Mouse (Mus musculus) effector memory CD4-positive, alpha-beta T cell, adult 7 months (primary cell): ENCODE measurements around the gene Slc9a9. TPM values are rescaled to one million over a fixed set of nuclear protein-coding genes. Genes with fewer than 3 reads are reported as not detected.

Experiments used
- polyA plus RNA-seq: library from polyadenylated mRNA; unstranded; fragments of 100-300 nt; shearing (Covaris generic); gene quantifications from one replicate; pipeline ENCODE4 v1.2.1, GENCODE M21; 2017

Gene Slc9a9
- polyA plus RNA-seq: 84.8 TPM

DNA sequence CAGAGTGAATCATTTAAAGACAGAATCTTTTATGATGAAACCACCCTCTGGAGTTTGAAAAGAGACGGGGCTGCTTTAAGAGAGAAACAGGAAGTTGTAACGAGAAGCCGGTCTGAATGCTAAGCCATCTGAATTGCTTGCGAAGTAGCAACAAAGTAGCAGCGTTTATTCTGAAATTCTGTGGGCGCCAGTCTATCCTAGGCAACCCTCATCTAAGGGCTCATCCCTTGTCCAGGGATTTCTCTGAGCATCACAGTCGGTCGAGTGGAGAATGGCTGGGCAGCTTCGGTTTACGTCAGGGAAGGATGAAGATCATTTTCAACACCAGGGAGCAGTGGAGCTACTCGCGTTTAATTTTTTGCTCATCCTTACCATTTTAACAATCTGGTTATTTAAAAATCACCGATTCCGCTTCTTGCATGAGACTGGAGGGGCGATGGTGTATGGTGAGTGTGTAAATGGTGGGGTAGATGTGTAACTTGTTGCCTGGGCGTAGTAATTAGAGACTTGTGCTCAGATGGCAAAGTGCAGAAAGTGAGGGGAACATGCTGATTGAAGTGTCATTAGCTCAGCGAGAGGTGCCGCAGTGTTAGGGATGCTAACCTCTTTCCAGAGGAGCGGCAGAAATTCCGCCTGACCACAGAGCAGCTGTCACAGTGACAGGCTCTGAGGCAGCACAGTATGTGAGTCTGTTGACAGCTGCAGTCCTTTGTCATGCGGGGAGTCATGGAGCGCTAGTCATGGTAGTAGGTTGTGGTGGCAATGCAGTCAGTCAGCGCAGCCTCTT lies at the start of gene Slc9a9:
Gene Slc9a9 (plus strand): TSS at position 119 of the 787 bp plus-strand sequence.

Other genes starting within 250 kb of the Slc9a9 start
- 36.6 TPM for gene 1190002N15Rik, start 131.8 kb upstream of the Slc9a9 start, polyA plus RNA-seq